In the genomic region with DNA sequence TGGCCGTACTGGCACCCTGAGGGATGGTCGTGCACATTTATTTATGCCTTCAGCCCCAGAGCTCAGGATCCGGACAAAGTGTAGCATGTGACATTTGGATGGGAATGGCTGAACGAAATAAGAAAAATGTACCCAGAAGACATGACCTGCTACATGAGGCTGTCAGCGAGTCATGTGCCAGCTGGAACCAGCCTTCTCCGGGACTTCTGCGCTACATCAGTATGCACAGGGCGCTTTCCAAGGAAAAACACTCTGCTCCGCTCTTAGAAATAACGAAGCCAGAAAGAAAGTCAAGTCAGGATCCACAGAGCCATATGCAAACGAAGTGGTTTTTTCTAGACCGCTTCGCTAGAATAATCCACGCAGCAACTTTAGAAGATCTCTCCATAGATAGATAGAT, we compare ENCODE assay signal across 21 mouse cellular contexts. TPM values are rescaled to one million over a fixed set of nuclear protein-coding genes. Genes with fewer than 3 reads are reported as not detected.
A peak's percentile ranks its signal among the peaks of the same experiment; 100 is the strongest.
DNase-seq lines count a peak whose midpoint lies in the region; ATAC-seq and TF ChIP-seq lines count a peak whose summit lies in the region.
"Had no signal": no experiment of that assay in that cellular context is flagged by ENCODE, and none has a peak within 500 bp of the region (broad histone marks: within the 10 kb centered on the region; RNA-seq: fewer than 3 reads in every experiment).

No protein-coding gene starts in this region.

- TF ChIP-seq CTCF in cerebellum, adult 2 months (IDR thresholded peaks at IDR 0.05; ENCODE audit: borderline replicate concordance, insufficient read depth, low read depth, low read length): no peak

- peak; percentile 74 to 85 for DNase-seq in cerebellum, adult 2 months
- no peak for DNase-seq in cerebellum, adult 8-10 months
- DNase-seq in hindbrain, embryonic 10.5 days (ENCODE audit: low spot score): no peak
- peak; percentile 92 for DNase-seq in brain, adult 2 months (ENCODE audit: low read depth, low spot score)
- DNase-seq in cerebellum, postnatal 36 days: peak; percentile 63 to 67
- DNase-seq in lung, postnatal 10 days: no peak
- no peak for DNase-seq in heart, postnatal 25 days (ENCODE audit: low spot score)
- DNase-seq: adrenal gland, postnatal 36 days; gastrocnemius, adult 2 months; kidney, adult 18-20 months; layer of hippocampus, postnatal 36 days; spleen, adult 18-20 months; thymus, postnatal 36 days had no signal

- H3K4me1 ChIP-seq in cerebellum, adult 2 months (ENCODE audit: control insufficient read depth, insufficient read depth, low read length): peaks cover 49% of the 10 kb centered on the region
- peaks cover 58% of the 10 kb centered on the region for H3K4me1 ChIP-seq in hindbrain, embryonic 12.5 days
- peaks cover 54% of the 10 kb centered on the region for H3K4me1 ChIP-seq in hindbrain, embryonic 10.5 days (replicated peaks)
- H3K4me1 ChIP-seq: liver, embryonic 15.5 days had no signal

- TF ChIP-seq POLR2A in cerebellum, adult 2 months (IDR thresholded peaks at IDR 0.05; ENCODE audit: borderline replicate concordance, insufficient read depth, low read length): no peak

- H3K9me3 ChIP-seq in hindbrain, embryonic 12.5 days (replicated peaks): no peaks in the 10 kb centered on the region
- H3K9me3 ChIP-seq in hindbrain, embryonic 10.5 days: no peaks in the 10 kb centered on the region
- H3K9me3 ChIP-seq: embryonic facial prominence, embryonic 15.5 days; heart, embryonic 10.5 days; limb, embryonic 15.5 days; liver, embryonic 15.5 days had no signal

- no peak overlapping the region for H3K4me2 ChIP-seq in hindbrain, embryonic 12.5 days (replicated peaks)
- H3K4me2 ChIP-seq: embryonic facial prominence, embryonic 15.5 days; limb, embryonic 15.5 days; liver, embryonic 15.5 days; midbrain, embryonic 11.5 days had no signal

- H3K4me3 ChIP-seq in cerebellum, adult 2 months (replicated peaks; ENCODE audit: insufficient read depth, low read depth, low read length): peak overlapping the region; percentile 2
- H3K4me3 ChIP-seq in hindbrain, embryonic 12.5 days: no peak overlapping the region
- H3K4me3 ChIP-seq in hindbrain, embryonic 10.5 days: no peak overlapping the region
- H3K4me3 ChIP-seq: embryonic facial prominence, embryonic 15.5 days; gastrocnemius, adult 2 months; heart, embryonic 10.5 days; limb, embryonic 15.5 days; liver, embryonic 15.5 days had no signal

- H3K36me3 ChIP-seq in hindbrain, embryonic 12.5 days: peaks cover 27% of the 10 kb centered on the region
- H3K36me3 ChIP-seq in hindbrain, embryonic 10.5 days: peaks cover 76% of the 10 kb centered on the region
- H3K36me3 ChIP-seq: embryonic facial prominence, embryonic 15.5 days; liver, embryonic 15.5 days had no signal

- H3K27ac ChIP-seq in cerebellum, adult 2 months (ENCODE audit: insufficient read depth, low read length): peak overlapping the region; percentile 86
- H3K27ac ChIP-seq in hindbrain, embryonic 12.5 days: peak overlapping the region; percentile 52; the same call in 1 of the 2 replicates
- no peak overlapping the region for H3K27ac ChIP-seq in hindbrain, embryonic 10.5 days
- H3K27ac ChIP-seq: embryonic facial prominence, embryonic 15.5 days; gastrocnemius, adult 2 months; heart, embryonic 10.5 days; kidney, postnatal 0 days; limb, embryonic 15.5 days; liver, embryonic 15.5 days had no signal

- intact Hi-C loops in heart, postnatal 25 days (cut with DNase I): no loop called here

- no peak overlapping the region for H3K9ac ChIP-seq in hindbrain, embryonic 12.5 days
- H3K9ac ChIP-seq: embryonic facial prominence, embryonic 15.5 days; limb, embryonic 15.5 days; liver, embryonic 15.5 days had no signal

- ATAC-seq in hindbrain, embryonic 12.5 days (ENCODE audit: low FRiP score): no peak

- H3K27me3 ChIP-seq in cerebellum, adult 2 months (ENCODE audit: control insufficient read depth, insufficient read depth, low read length): no peaks in the 10 kb centered on the region
- no peaks in the 10 kb centered on the region for H3K27me3 ChIP-seq in hindbrain, embryonic 12.5 days
- H3K27me3 ChIP-seq in hindbrain, embryonic 10.5 days (ENCODE audit: insufficient read depth, poor library complexity, severe bottlenecking): no peaks in the 10 kb centered on the region
- H3K27me3 ChIP-seq: CH12.LX; embryonic facial prominence, embryonic 15.5 days; limb, embryonic 15.5 days had no signal

- WGBS in cerebellum, adult 2 months: 13% methylated on average over 14 of the region's 14 CpGs
- 87% methylated on average over 14 of the region's 14 CpGs for WGBS in hindbrain, embryonic 12.5 days
- WGBS in hindbrain, embryonic 10.5 days: 94% methylated on average over 14 of the region's 14 CpGs

RNA-seq across cellular contexts. Expression of gene Mtcl1, which starts 14.5 kb away (rescaled TPM):
- polyA plus RNA-seq in cerebellum, adult 2 months (2012; rRNA removed): 106 and 115 TPM in 2 replicates
- 60.3 and 60.4 TPM in 2 replicates for polyA plus RNA-seq in hindbrain, embryonic 12.5 days (2016; fragmentation: Nextera tagmentation; extraction: Ambion mirVana)
- 52.8 and 89.7 TPM in 2 replicates for polyA plus RNA-seq in hindbrain, embryonic 10.5 days (2016; fragmentation: Nextera tagmentation; extraction: Ambion mirVana)
- total RNA-seq in heart, postnatal 25 days (2021): 1 to 10 TPM; 4.2 to 6.0 TPM
- total RNA-seq: CH12.LX had no signal

Comparison
In these comparisons a context has a peak if more than half of its experiments do, and no peak if none do; other contexts are left out.
1. DNase-seq: peak in cerebellum, adult 2 months (2 of 2), brain, adult 2 months (single experiment) and cerebellum, postnatal 36 days (2 of 2); none in cerebellum, adult 8-10 months (single experiment), hindbrain, embryonic 10.5 days (single experiment), lung, postnatal 10 days (single experiment) and heart, postnatal 25 days (single experiment).